Mouse (Mus musculus) fibroblast of lung, adult 2 months (primary cell): ENCODE results near the gene P2rx7.

Experiments used
- DNase-seq: peaks from one replicate; pipeline ENCODE4 v3.0.0-alpha.2; 2011; ENCODE audit warnings: low read depth

Gene P2rx7

GRCm38 (mm10) chr5:122731321-122731720 lies 87.6 kb downstream of the P2rx7 start:
- peak; percentile 20 for DNase-seq

DNA sequence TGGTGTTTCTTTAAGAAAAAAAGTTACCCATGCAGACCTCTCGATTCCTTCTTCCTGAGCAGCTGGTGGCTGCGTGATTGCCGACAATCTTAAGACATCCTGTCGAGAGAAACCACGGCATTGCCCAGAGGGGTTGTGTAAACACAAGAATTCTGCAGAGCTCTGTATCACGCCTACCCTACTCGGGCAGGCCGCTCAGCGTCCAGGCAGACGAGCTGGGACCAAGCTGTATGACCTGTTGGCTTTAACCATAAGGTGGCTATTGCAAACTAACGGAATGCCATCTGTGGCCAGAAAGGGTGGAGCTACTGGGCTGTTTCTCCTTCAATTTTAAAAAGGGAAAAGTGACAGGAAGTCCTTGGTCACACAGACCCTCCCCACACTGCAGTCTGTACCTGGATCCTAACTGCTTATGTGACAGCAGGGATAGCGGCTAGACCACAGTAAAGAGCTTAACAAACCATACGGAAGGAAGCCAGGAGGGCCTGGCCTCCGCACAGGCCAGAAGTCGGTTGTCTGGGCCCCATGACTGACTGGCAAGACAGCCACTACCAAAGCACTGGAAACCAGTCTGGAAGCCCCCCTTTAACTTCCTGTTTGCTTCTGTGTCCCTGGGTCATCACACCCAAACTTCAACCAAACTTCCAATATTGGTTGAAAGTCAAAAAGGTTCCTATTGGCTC lies 88.4 kb downstream of the P2rx7 start:
- DNase-seq: peak; percentile 68

DNA sequence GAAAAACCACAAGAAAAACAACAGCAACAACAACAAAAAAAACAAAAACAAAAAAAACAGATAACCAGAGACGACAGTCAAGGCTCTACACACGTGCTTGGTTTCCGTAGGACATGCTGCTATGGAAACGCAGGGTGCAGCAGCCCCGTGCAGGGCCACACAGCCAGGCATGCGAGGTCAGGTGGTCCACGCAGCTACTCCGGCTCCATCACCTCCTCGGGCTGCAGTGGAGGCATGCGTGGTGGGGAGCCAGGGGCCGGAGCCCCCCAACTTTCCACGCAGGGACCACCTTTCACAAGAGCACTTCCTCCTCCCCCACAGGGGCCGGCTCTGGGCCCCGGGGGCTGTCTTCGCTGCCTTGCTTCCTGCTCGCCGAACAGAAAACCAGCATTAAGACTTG lies 90.2 kb downstream of the P2rx7 start:
- DNase-seq: no peak

DNA sequence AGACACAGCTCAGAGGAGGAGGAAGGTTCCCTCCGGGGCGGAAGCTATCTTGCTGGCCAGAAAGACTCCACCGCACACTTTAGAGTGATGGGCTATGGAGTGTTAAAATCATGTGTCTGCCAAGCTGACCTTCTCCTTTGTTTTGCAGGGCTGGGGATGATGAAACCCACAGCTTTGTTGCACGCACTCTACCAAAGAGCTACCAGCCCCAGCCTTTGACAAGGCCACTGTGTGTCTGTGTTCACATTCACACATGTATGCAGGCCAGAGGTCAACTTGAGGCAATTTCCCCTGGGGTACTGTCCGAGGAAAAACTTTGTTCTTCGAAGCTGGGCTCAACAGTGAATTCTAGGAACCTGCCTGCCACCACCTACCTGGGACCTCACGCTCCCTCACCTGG lies 92.1 kb downstream of the P2rx7 start:
- no peak for DNase-seq

- no peak for DNase-seq
These were observed 93.0 kb downstream of the P2rx7 start for GRCm38 (mm10) chr5:122736761-122737160.
